In genomic region chr13:45932491-45932921, GRCm38 (mm10) we compare ENCODE assay signal across 23 mouse cellular contexts. TPM values are rescaled to one million over a fixed set of nuclear protein-coding genes. Genes with fewer than 3 reads are reported as not detected.
DNase-seq lines count a peak whose midpoint lies in the region; ATAC-seq and TF ChIP-seq lines count a peak whose summit lies in the region.
"Had no signal": no experiment of that assay in that cellular context is flagged by ENCODE, and none has a peak within 500 bp of the region (broad histone marks: within the 10 kb centered on the region; RNA-seq: fewer than 3 reads in every experiment).

No protein-coding gene starts in this region.

- no peaks in the 10 kb centered on the region for H3K4me1 ChIP-seq in forebrain, embryonic 14.5 days (ENCODE audit: control insufficient read depth, insufficient read depth, low read length)
- peaks cover 5% of the 10 kb centered on the region; the same call in 1 of the 2 replicates for H3K4me1 ChIP-seq in forebrain, embryonic 12.5 days
- H3K4me1 ChIP-seq in forebrain, postnatal 0 days (ENCODE audit: insufficient read depth) = 0 out of 2 replicates have a peak, but pooled peaks cover 3% of the 10 kb centered on the region

- DNase-seq in forebrain, embryonic 14.5 days (ENCODE audit: low spot score) = peak; percentile 64
- DNase-seq in A20 (ENCODE audit: low read depth, low spot score) = peak; percentile 17
- peak; percentile 77 for DNase-seq in forebrain, postnatal 0 days
- no peak for DNase-seq in frontal cortex, adult 2 months (ENCODE audit: extremely low spot score in 1 of 2, low spot score in 1 of 2)
- no peak for DNase-seq in gastrocnemius, postnatal 4 days (ENCODE audit: low spot score in 2 of 2)
- DNase-seq: cerebellum, adult 9-11 months; gastrocnemius, postnatal 10 days; heart, adult 11 months; kidney, adult 9 months; kidney, postnatal 14 days; layer of hippocampus, postnatal 36 days; lung, adult 18-20 months; right cerebral cortex, adult 18-20 months had no signal

- H3K9ac ChIP-seq in forebrain, embryonic 14.5 days (ENCODE audit: low read length) = no peak overlapping the region
- no peak overlapping the region for H3K9ac ChIP-seq in forebrain, embryonic 12.5 days
- H3K9ac ChIP-seq in forebrain, postnatal 0 days = no peak overlapping the region
- H3K9ac ChIP-seq: heart, embryonic 12.5 days; hindbrain, embryonic 14.5 days; intestine, embryonic 15.5 days; limb, embryonic 12.5 days; liver, embryonic 12.5 days; neural tube, embryonic 15.5 days had no signal

- H3K4me3 ChIP-seq in forebrain, embryonic 14.5 days (ENCODE audit: low read depth, low read length) = no peak overlapping the region
- H3K4me3 ChIP-seq in forebrain, embryonic 12.5 days (replicated peaks) = no peak overlapping the region
- H3K4me3 ChIP-seq in forebrain, postnatal 0 days (ENCODE audit: low read depth, low read length) = no peak overlapping the region
- H3K4me3 ChIP-seq: heart, embryonic 12.5 days; intestine, embryonic 15.5 days; limb, embryonic 12.5 days; liver, embryonic 12.5 days; neural tube, embryonic 15.5 days had no signal

- no peak; the same call in 1 of the 2 replicates for ATAC-seq in forebrain, embryonic 14.5 days
- ATAC-seq in forebrain, embryonic 12.5 days (ENCODE audit: low FRiP score) = no peak
- peak; percentile 62 for ATAC-seq in activated CD4-positive, CD25-positive, alpha-beta regulatory T cell, adult 4 months
- ATAC-seq in forebrain, postnatal 0 days = peak; percentile 83
- ATAC-seq: intestine, embryonic 15.5 days; liver, embryonic 12.5 days had no signal

- TF ChIP-seq CTCF in forebrain, postnatal 0 days (IDR thresholded peaks at IDR 0.05; ENCODE audit: low read depth) = no peak

- no peak overlapping the region; the same call in 1 of the 2 replicates for H3K27ac ChIP-seq in forebrain, embryonic 14.5 days (ENCODE audit: low read depth, low read length)
- no peak overlapping the region for H3K27ac ChIP-seq in forebrain, embryonic 12.5 days
- peak overlapping the region; percentile 67 for H3K27ac ChIP-seq in forebrain, postnatal 0 days (ENCODE audit: low read depth, low read length)
- H3K27ac ChIP-seq: hindbrain, embryonic 14.5 days; intestine, embryonic 15.5 days; limb, embryonic 12.5 days; liver, embryonic 12.5 days; neural tube, embryonic 15.5 days; stomach, postnatal 0 days had no signal

- H3K27me3 ChIP-seq in forebrain, embryonic 14.5 days (replicated peaks; ENCODE audit: control insufficient read depth, insufficient read depth, low read length) = no peaks in the 10 kb centered on the region
- no peaks in the 10 kb centered on the region for H3K27me3 ChIP-seq in forebrain, embryonic 12.5 days
- H3K27me3 ChIP-seq in forebrain, postnatal 0 days (ENCODE audit: insufficient read depth, low read length) = no peaks in the 10 kb centered on the region
- H3K27me3 ChIP-seq: heart, embryonic 12.5 days; intestine, embryonic 15.5 days; limb, embryonic 12.5 days; liver, embryonic 12.5 days; neural tube, embryonic 15.5 days had no signal

- H3K36me3 ChIP-seq in forebrain, embryonic 14.5 days (ENCODE audit: control insufficient read depth, insufficient read depth, low read length) = no peaks in the 10 kb centered on the region
- no peaks in the 10 kb centered on the region for H3K36me3 ChIP-seq in forebrain, embryonic 12.5 days (replicated peaks)
- no peaks in the 10 kb centered on the region for H3K36me3 ChIP-seq in forebrain, postnatal 0 days (ENCODE audit: insufficient read depth)
- H3K36me3 ChIP-seq: intestine, embryonic 15.5 days; limb, embryonic 12.5 days; neural tube, embryonic 15.5 days had no signal

- no peaks in the 10 kb centered on the region for H3K9me3 ChIP-seq in forebrain, embryonic 14.5 days (replicated peaks; ENCODE audit: control insufficient read depth, low read length)
- H3K9me3 ChIP-seq in forebrain, embryonic 12.5 days = no peaks in the 10 kb centered on the region
- H3K9me3 ChIP-seq in forebrain, postnatal 0 days (ENCODE audit: low read length) = no peaks in the 10 kb centered on the region
- H3K9me3 ChIP-seq: intestine, embryonic 15.5 days; neural tube, embryonic 15.5 days had no signal

- no peak overlapping the region for H3K4me2 ChIP-seq in forebrain, embryonic 14.5 days (ENCODE audit: low read length)
- H3K4me2 ChIP-seq in forebrain, embryonic 12.5 days = no peak overlapping the region
- H3K4me2 ChIP-seq in forebrain, postnatal 0 days (ENCODE audit: low read depth) = no peak overlapping the region
- H3K4me2 ChIP-seq: heart, embryonic 12.5 days; hindbrain, embryonic 14.5 days; intestine, embryonic 15.5 days; limb, embryonic 12.5 days; liver, embryonic 12.5 days; midbrain, embryonic 11.5 days; neural tube, embryonic 15.5 days had no signal

- WGBS in forebrain, embryonic 14.5 days = 73% methylated on average over 8 of the region's 8 CpGs
- WGBS in forebrain, embryonic 12.5 days = 83% methylated on average over 8 of the region's 8 CpGs
- 37% methylated on average over 8 of the region's 8 CpGs for WGBS in forebrain, postnatal 0 days

RNA-seq across cellular contexts. Expression of gene Atxn1, which starts 32.3 kb away (rescaled TPM):
- 4.3 and 6.6 TPM in 2 replicates for polyA plus RNA-seq in forebrain, embryonic 14.5 days (2014; fragmentation: Nextera tagmentation; extraction: Ambion mirVana)
- 3.7 and 4.0 TPM in 2 replicates for polyA plus RNA-seq in forebrain, embryonic 12.5 days (2016; fragmentation: Nextera tagmentation; extraction: Ambion mirVana)
- polyA plus RNA-seq in activated CD4-positive, CD25-positive, alpha-beta regulatory T cell, adult 4 months (2017; shearing (Covaris generic)) = 10 to 100 TPM; 28.1 to 32.9 TPM
- 32.3 and 33.6 TPM in 2 replicates for total RNA-seq in forebrain, postnatal 0 days (2014; rRNA removed)
- polyA plus RNA-seq in forebrain, postnatal 0 days (2015; fragmentation: Nextera tagmentation; extraction: Ambion mirVana) = 7.6 and 13.0 TPM in 2 replicates
- 26.9 and 27.3 TPM in 2 replicates for polyA plus RNA-seq in frontal cortex, adult 2 months (2012; rRNA removed)
- total RNA-seq in gastrocnemius, postnatal 4 days (2021) = 10 to 100 TPM; 24.8 to 29.0 TPM

Comparison
In these comparisons a context has a peak if more than half of its experiments do, and no peak if none do; other contexts are left out.
1. ATAC-seq: peak in activated CD4-positive, CD25-positive, alpha-beta regulatory T cell, adult 4 months (single experiment) and forebrain, postnatal 0 days (single experiment); none in forebrain, embryonic 14.5 days (single experiment) and forebrain, embryonic 12.5 days (single experiment).
2. DNase-seq: peak in forebrain, embryonic 14.5 days (single experiment), A20 (single experiment) and forebrain, postnatal 0 days (single experiment); none in frontal cortex, adult 2 months (0 of 2) and gastrocnemius, postnatal 4 days (0 of 2).